Mouse (Mus musculus) cerebellum, adult 2 months (tissue): ENCODE measurements around the gene Wdr62. TPM values are rescaled to one million over a fixed set of nuclear protein-coding genes. Genes with fewer than 3 reads are reported as not detected.
"Not testable (repeated sequence)": the region's sequence is repeated elsewhere in the genome, so short reads cannot be mapped to it uniquely, and the experiment has no call there.

Experiments
- DNase-seq, 2 experiments: peaks; one replicate each; pipeline ENCODE4 v3.0.0; 2021
- H3K27ac ChIP-seq: fragments of 200-500 bp; 2 replicates; pipeline ENCODE4 v1.5.1; 2012; ENCODE audit warnings: low read length, control low read depth, inconsistent platforms; ENCODE audit not compliant: insufficient read depth
- H3K27me3 ChIP-seq: fragments of 200-500 bp; 2 replicates; pipeline ENCODE4 v1.6.1; 2012; ENCODE audit warnings: inconsistent platforms, mild to moderate bottlenecking, low read length, moderate library complexity; ENCODE audit not compliant: control insufficient read depth, insufficient read depth
- H3K4me1 ChIP-seq: fragments of 200-500 bp; 2 replicates; pipeline ENCODE4 v1.6.1; 2011; ENCODE audit warnings: low read length; ENCODE audit not compliant: control insufficient read depth, insufficient read depth
- H3K4me3 ChIP-seq: fragments of 200-500 bp; replicated peaks from 2 replicates; pipeline ENCODE3; 2011; ENCODE audit warnings: mild to moderate bottlenecking, low read depth, low read length, control low read depth; ENCODE audit not compliant: insufficient read depth
- CTCF ChIP-seq: fragments of 200-500 bp; IDR thresholded peaks from 2 replicates; pipeline ENCODE4 v1.5.1; 2011; ENCODE audit warnings: low read depth, mild to moderate bottlenecking, control low read depth, low read length, moderate library complexity, borderline replicate concordance; ENCODE audit not compliant: insufficient read depth
- POLR2A ChIP-seq: fragments of 200-500 bp; IDR thresholded peaks from 2 replicates; pipeline ENCODE4 v1.6.1; 2011; ENCODE audit warnings: low read length, control low read depth, borderline replicate concordance; ENCODE audit not compliant: insufficient read depth
- WGBS: fragments of 180-500 bp; shearing (Covaris S2); methylation state at CpG from one replicate; pipeline ENCODE4 v1.1.7; 2018; 5-methylcytosine and 5-hydroxymethylcytosine counted together
- polyA plus RNA-seq: library from polyadenylated mRNA; depleted of rRNA; stranded (reverse); fragments of >200 nt; gene quantifications from 2 replicates; pipeline ENCODE4 v1.2.3, GENCODE M21; 2012

The Wdr62 gene
- polyA plus RNA-seq, 1 experiment, result 3.8 TPM

- no peak overlapping the region for H3K4me3 ChIP-seq
- H3K27ac ChIP-seq, result no peak overlapping the region
- TF ChIP-seq POLR2A (no peak), CTCF (no peak)
- WGBS, result 75% methylated on average over 3 of the region's 3 CpGs
- no peak for DNase-seq
- no peaks in the 10 kb centered on the region for H3K4me1 ChIP-seq
- H3K27me3 ChIP-seq, result no peaks in the 10 kb centered on the region
These were observed 13.4 kb downstream of the Wdr62 start for GRCm38 (mm10) chr7:30266780-30267179.

- Histone ChIP-seq H3K27me3 (no peaks in the 10 kb centered on the region), H3K27ac (no peak overlapping the region), H3K4me3 (no peak overlapping the region), H3K4me1 (no peaks in the 10 kb centered on the region)
- no peak for DNase-seq
- 93% methylated on average over 7 of the region's 7 CpGs for WGBS
- TF ChIP-seq POLR2A (no peak), CTCF (no peak)
These were observed 14.3 kb downstream of the Wdr62 start for GRCm38 (mm10) chr7:30265935-30266334.

- Histone ChIP-seq H3K27ac (no peak overlapping the region), H3K4me1 (no peaks in the 10 kb centered on the region), H3K4me3 (no peak overlapping the region), H3K27me3 (no peaks in the 10 kb centered on the region)
- 92% methylated on average over 5 of the region's 5 CpGs for WGBS
- DNase-seq, result no peak
- no peak for TF ChIP-seq CTCF
- no peak for TF ChIP-seq POLR2A
These were observed 14.7 kb downstream of the Wdr62 start for GRCm38 (mm10) chr7:30265531-30265930.

- no peak for DNase-seq
- H3K4me3 ChIP-seq, result no peak overlapping the region
- no peaks in the 10 kb centered on the region for H3K4me1 ChIP-seq
- H3K27ac ChIP-seq, result no peak overlapping the region
- TF ChIP-seq POLR2A (no peak), CTCF (no peak)
- 76% methylated on average over 2 of the region's 2 CpGs for WGBS
- no peaks in the 10 kb centered on the region for H3K27me3 ChIP-seq
These were observed 15.2 kb downstream of the Wdr62 start for GRCm38 (mm10) chr7:30265041-30265440.

GRCm38 (mm10) chr7:30251956-30252954, 28.0 kb downstream of the Wdr62 start:
- no peak overlapping the region for H3K4me3 ChIP-seq
- H3K27me3 ChIP-seq, result no peaks in the 10 kb centered on the region
- no peak overlapping the region for H3K27ac ChIP-seq
- no peak for TF ChIP-seq POLR2A
- no peak for TF ChIP-seq CTCF
- WGBS, result 84% methylated on average over 12 of the region's 12 CpGs
- DNase-seq, result no peak
- no peaks in the 10 kb centered on the region for H3K4me1 ChIP-seq

GRCm38 (mm10) chr7:30237374-30237773, 42.8 kb downstream of the Wdr62 start:
- H3K4me1 ChIP-seq, H3K27ac ChIP-seq, H3K27me3 ChIP-seq, H3K4me3 ChIP-seq, DNase-seq: not testable (repeated sequence)
- 65% methylated on average over 3 of the region's 3 CpGs for WGBS

- Histone ChIP-seq H3K27ac (no peak within 1 kb of the TSS), H3K4me3 (no peak within 1 kb of the TSS), H3K27me3 (no peaks in the 10 kb centered on the region), H3K4me1 (peaks cover 10% of the 10 kb centered on the region)
- WGBS, result 92% methylated on average over 4 of the region's 4 CpGs
- DNase-seq, result no peak
- TF ChIP-seq POLR2A, result no peak
These were observed 44.6 kb downstream of the Wdr62 start, which contains the start of gene Ovol3 for GRCm38 (mm10) chr7:30235625-30236024. Gene Ovol3, minus strand, starts transcription at chr7:30235725.

- DNase-seq, result no peak
- Histone ChIP-seq H3K4me3 (no peak overlapping the region), H3K4me1 (peaks cover 10% of the 10 kb centered on the region), H3K27me3 (no peaks in the 10 kb centered on the region), H3K27ac (no peak overlapping the region)
- TF ChIP-seq POLR2A, result no peak
- no peak for TF ChIP-seq CTCF
- WGBS, result 89% methylated on average over 8 of the region's 8 CpGs
These were observed 45.1 kb downstream of the Wdr62 start for GRCm38 (mm10) chr7:30235091-30235490.
